Mouse (Mus musculus): Measurements from ENCODE around the gene Lgals1. TPM values are rescaled to one million over a fixed set of nuclear protein-coding genes. Genes with fewer than 3 reads are reported as not detected.
A peak's percentile ranks its signal among the peaks of the same experiment; 100 is the strongest.

Lgals1 gene
- polyA plus RNA-seq, 1 experiment from 2014 or later: 2,877 TPM

- ATAC-seq (ENCODE audit: low read depth) (no peak), DNase-seq (ENCODE audit: low spot score) (no peak)
- no peak overlapping the region for H3K27ac ChIP-seq (replicated peaks; ENCODE audit: low read depth, low read length)
- H3K9ac ChIP-seq (ENCODE audit: low read depth, low read length): no peak overlapping the region; the same call in 1 of the 2 replicates
- no peak overlapping the region for H3K4me2 ChIP-seq (ENCODE audit: low read depth, low read length)
- no peaks in the 10 kb centered on the region for H3K9me3 ChIP-seq (ENCODE audit: control insufficient read depth, low read length)
- no peaks in the 10 kb centered on the region for H3K27me3 ChIP-seq (replicated peaks; ENCODE audit: control insufficient read depth, insufficient read depth, low read length)
- 73% methylated on average over 5 of the region's 7 CpGs for WGBS
- H3K4me1 ChIP-seq (ENCODE audit: control insufficient read depth, insufficient read depth, low read length): peaks cover 14% of the 10 kb centered on the region
- no peak overlapping the region for H3K4me3 ChIP-seq (ENCODE audit: low read depth, low read length)
- peaks cover 69% of the 10 kb centered on the region for H3K36me3 ChIP-seq (ENCODE audit: control insufficient read depth, insufficient read depth, low read length)
Observed at GRCm38 (mm10) chr15:78892440-78892839, 34.1 kb upstream of the Lgals1 start.

GRCm38 (mm10) chr15:78894726-78895125, 31.8 kb upstream of the Lgals1 start:
- Histone ChIP-seq H3K27me3 (replicated peaks; ENCODE audit: control insufficient read depth, insufficient read depth, low read length) (no peaks in the 10 kb centered on the region), H3K4me2 (ENCODE audit: low read depth, low read length) (no peak overlapping the region), H3K4me1 (ENCODE audit: control insufficient read depth, insufficient read depth, low read length) (peaks cover 26% of the 10 kb centered on the region), H3K27ac (replicated peaks; ENCODE audit: low read depth, low read length) (peak overlapping the region; percentile 61), H3K36me3 (ENCODE audit: control insufficient read depth, insufficient read depth, low read length) (peaks cover 50% of the 10 kb centered on the region), H3K9ac (ENCODE audit: low read depth, low read length) (no peak overlapping the region), H3K9me3 (ENCODE audit: control insufficient read depth, low read length) (no peaks in the 10 kb centered on the region), H3K4me3 (ENCODE audit: low read depth, low read length) (no peak overlapping the region)
- ATAC-seq (ENCODE audit: low read depth) (no peak), DNase-seq (ENCODE audit: low spot score) (no peak)
- WGBS: 78% methylated on average over 12 of the region's 13 CpGs

- H3K27me3 ChIP-seq (replicated peaks; ENCODE audit: control insufficient read depth, insufficient read depth, low read length): no peaks in the 10 kb centered on the region
- H3K36me3 ChIP-seq (ENCODE audit: control insufficient read depth, insufficient read depth, low read length): peaks cover 41% of the 10 kb centered on the region
- no peak overlapping the region for H3K4me2 ChIP-seq (ENCODE audit: low read depth, low read length)
- no peak overlapping the region for H3K9ac ChIP-seq (ENCODE audit: low read depth, low read length)
- no peak overlapping the region for H3K4me3 ChIP-seq (ENCODE audit: low read depth, low read length)
- 86% methylated on average over 2 of the region's 2 CpGs for WGBS
- no peak for ATAC-seq (ENCODE audit: low read depth)
- peaks cover 27% of the 10 kb centered on the region for H3K4me1 ChIP-seq (ENCODE audit: control insufficient read depth, insufficient read depth, low read length)
- H3K27ac ChIP-seq (replicated peaks; ENCODE audit: low read depth, low read length): peak overlapping the region; percentile 55
- no peaks in the 10 kb centered on the region for H3K9me3 ChIP-seq (ENCODE audit: control insufficient read depth, low read length)
- DNase-seq (ENCODE audit: low spot score): no peak
Observed at GRCm38 (mm10) chr15:78895741-78896140, 30.8 kb upstream of the Lgals1 start.

- Histone ChIP-seq H3K4me2 (ENCODE audit: low read depth, low read length) (no peak overlapping the region), H3K27me3 (replicated peaks; ENCODE audit: control insufficient read depth, insufficient read depth, low read length) (no peaks in the 10 kb centered on the region), H3K4me1 (ENCODE audit: control insufficient read depth, insufficient read depth, low read length) (peaks cover 31% of the 10 kb centered on the region), H3K9ac (ENCODE audit: low read depth, low read length) (no peak overlapping the region), H3K4me3 (ENCODE audit: low read depth, low read length) (no peak overlapping the region), H3K27ac (replicated peaks; ENCODE audit: low read depth, low read length) (peak overlapping the region; percentile 55), H3K36me3 (ENCODE audit: control insufficient read depth, insufficient read depth, low read length) (peaks cover 37% of the 10 kb centered on the region), H3K9me3 (ENCODE audit: control insufficient read depth, low read length) (no peaks in the 10 kb centered on the region)
- WGBS: 90% methylated on average over 3 of the region's 3 CpGs
- ATAC-seq (ENCODE audit: low read depth): no peak
- DNase-seq (ENCODE audit: low spot score): no peak
Observed at GRCm38 (mm10) chr15:78896149-78896548, 30.4 kb upstream of the Lgals1 start.

- H3K27me3 ChIP-seq (replicated peaks; ENCODE audit: control insufficient read depth, insufficient read depth, low read length): no peaks in the 10 kb centered on the region
- ATAC-seq (ENCODE audit: low read depth): no peak
- peaks cover 30% of the 10 kb centered on the region for H3K36me3 ChIP-seq (ENCODE audit: control insufficient read depth, insufficient read depth, low read length)
- H3K9me3 ChIP-seq (ENCODE audit: control insufficient read depth, low read length): no peaks in the 10 kb centered on the region
- no peak overlapping the region for H3K27ac ChIP-seq (replicated peaks; ENCODE audit: low read depth, low read length)
- WGBS: 80% methylated on average over 4 of the region's 4 CpGs
- no peak overlapping the region for H3K4me3 ChIP-seq (ENCODE audit: low read depth, low read length)
- H3K9ac ChIP-seq (ENCODE audit: low read depth, low read length): no peak overlapping the region
- no peak for DNase-seq (ENCODE audit: low spot score)
- peaks cover 34% of the 10 kb centered on the region for H3K4me1 ChIP-seq (ENCODE audit: control insufficient read depth, insufficient read depth, low read length)
- H3K4me2 ChIP-seq (ENCODE audit: low read depth, low read length): no peak overlapping the region
Observed at GRCm38 (mm10) chr15:78897488-78897887, 29.0 kb upstream of the Lgals1 start.

- Histone ChIP-seq H3K9ac (ENCODE audit: low read depth, low read length) (peak overlapping the region; percentile 83; the same call in 1 of the 2 replicates), H3K27me3 (replicated peaks; ENCODE audit: control insufficient read depth, insufficient read depth, low read length) (no peaks in the 10 kb centered on the region), H3K4me2 (ENCODE audit: low read depth, low read length) (peak overlapping the region; percentile 81), H3K27ac (replicated peaks; ENCODE audit: low read depth, low read length) (peak overlapping the region; percentile 55; the same call in 1 of the 2 replicates), H3K36me3 (ENCODE audit: control insufficient read depth, insufficient read depth, low read length) (peaks cover 30% of the 10 kb centered on the region; the same call in 1 of the 2 replicates), H3K9me3 (ENCODE audit: control insufficient read depth, low read length) (no peaks in the 10 kb centered on the region), H3K4me1 (ENCODE audit: control insufficient read depth, insufficient read depth, low read length) (peaks cover 34% of the 10 kb centered on the region), H3K4me3 (ENCODE audit: low read depth, low read length) (peak overlapping the region; percentile 80; the same call in 1 of the 2 replicates)
- DNase-seq (ENCODE audit: low spot score) (no peak), ATAC-seq (ENCODE audit: low read depth) (no peak)
- WGBS: 51% methylated on average over 6 of the region's 6 CpGs
Observed at GRCm38 (mm10) chr15:78898507-78899001, 28.0 kb upstream of the Lgals1 start.

- 2% methylated on average over 17 of the region's 20 CpGs for WGBS
- Histone ChIP-seq H3K36me3 (ENCODE audit: control insufficient read depth, insufficient read depth, low read length) (peaks cover 31% of the 10 kb centered on the region), H3K4me1 (ENCODE audit: control insufficient read depth, insufficient read depth, low read length) (peaks cover 31% of the 10 kb centered on the region), H3K4me2 (ENCODE audit: low read depth, low read length) (peak within 1 kb of the TSS; percentile 81), H3K27me3 (replicated peaks; ENCODE audit: control insufficient read depth, insufficient read depth, low read length) (no peaks in the 10 kb centered on the region), H3K9ac (ENCODE audit: low read depth, low read length) (peak within 1 kb of the TSS; percentile 83), H3K4me3 (ENCODE audit: low read depth, low read length) (peak within 1 kb of the TSS; percentile 80), H3K9me3 (ENCODE audit: control insufficient read depth, low read length) (no peaks in the 10 kb centered on the region), H3K27ac (replicated peaks; ENCODE audit: low read depth, low read length) (peak within 1 kb of the TSS; percentile 77)
- ATAC-seq (ENCODE audit: low read depth): no peak
- no peak for DNase-seq (ENCODE audit: low spot score)
Observed at GRCm38 (mm10) chr15:78899409-78899739, 27.2 kb upstream of the Lgals1 start, which contains the start of gene Gm49510. TSS of gene Gm49510 (plus strand) at chr15:78899667.

GRCm38 (mm10) chr15:78899740-78900584, 26.6 kb upstream of the Lgals1 start, which contains the start of gene Sh3bp1:
TSS of gene Sh3bp1 (plus strand) at chr15:78899768.
- H3K36me3 ChIP-seq (ENCODE audit: control insufficient read depth, insufficient read depth, low read length): peaks cover 31% of the 10 kb centered on the region
- H3K27ac ChIP-seq (replicated peaks; ENCODE audit: low read depth, low read length): peak within 1 kb of the TSS; percentile 77
- H3K9me3 ChIP-seq (ENCODE audit: control insufficient read depth, low read length): no peaks in the 10 kb centered on the region
- peak; percentile 89 for DNase-seq (ENCODE audit: low spot score)
- H3K4me2 ChIP-seq (ENCODE audit: low read depth, low read length): peak within 1 kb of the TSS; percentile 81
- H3K4me1 ChIP-seq (ENCODE audit: control insufficient read depth, insufficient read depth, low read length): peaks cover 30% of the 10 kb centered on the region
- peak within 1 kb of the TSS; percentile 83 for H3K9ac ChIP-seq (ENCODE audit: low read depth, low read length)
- peak; percentile 56 for ATAC-seq (ENCODE audit: low read depth)
- H3K27me3 ChIP-seq (replicated peaks; ENCODE audit: control insufficient read depth, insufficient read depth, low read length): no peaks in the 10 kb centered on the region
- WGBS: 1% methylated on average over 23 of the region's 47 CpGs
- peak within 1 kb of the TSS; percentile 80 for H3K4me3 ChIP-seq (ENCODE audit: low read depth, low read length)
